Mouse (Mus musculus) mouse trophoblast stem cell (cell line): ENCODE results near the gene Cybc1.

ENCODE experiments used
- in situ Hi-C, 2 experiments: fragments of 300-500 bp; cut with MseI, MboI; formaldehyde crosslinking; loops; 2 replicates in 1 of 2; 3 replicates in 1 of 2; pipeline ENCODE4 v1.15.1; 2025

Gene Cybc1

DNA sequence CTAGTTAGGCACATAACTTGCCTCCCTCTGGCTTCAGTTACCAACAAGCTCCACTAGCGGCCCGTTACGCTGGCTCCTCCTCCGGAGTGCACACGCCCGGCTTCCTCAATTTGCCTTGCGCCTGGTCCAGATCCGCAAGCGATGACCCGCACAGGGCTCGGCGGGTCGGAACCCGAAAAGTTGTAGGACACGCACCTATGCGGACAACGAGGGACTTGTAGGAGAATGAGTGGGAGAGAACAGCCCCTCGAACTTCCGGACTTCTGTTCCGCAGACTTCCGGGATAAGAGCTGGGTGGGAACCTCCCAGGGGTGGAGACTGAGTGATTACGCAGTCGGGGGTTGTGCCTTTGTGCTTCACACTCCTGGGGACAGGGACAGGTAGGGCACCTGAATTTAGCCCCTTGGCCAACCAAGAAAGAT is at the start of gene Cybc1:
Gene Cybc1 (minus strand): TSS at position 305 of the 422 bp plus-strand sequence.
- in situ Hi-C loops, result no loop called here

DNA sequence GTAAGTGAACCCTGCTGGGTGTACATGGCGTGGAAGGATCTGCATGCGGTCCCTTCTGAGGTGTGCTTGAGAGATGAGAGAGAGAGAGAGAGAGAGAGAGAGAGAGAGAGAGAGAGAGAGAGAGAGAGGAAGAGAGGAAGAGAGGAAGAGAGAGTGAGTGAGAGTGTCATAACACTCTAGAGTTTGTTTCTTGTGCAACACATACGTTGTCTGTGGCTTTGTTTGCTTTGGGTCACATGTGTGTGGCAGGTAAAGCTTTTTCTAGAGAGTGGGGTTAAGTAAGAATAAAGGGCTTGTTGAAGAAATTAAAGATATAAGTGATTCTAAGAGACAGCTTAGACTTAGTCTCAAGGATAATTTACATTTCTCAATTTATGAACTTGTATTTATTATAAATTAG is 48.9 kb upstream of the Cybc1 start:
- in situ Hi-C loops, result no loop called here

DNA sequence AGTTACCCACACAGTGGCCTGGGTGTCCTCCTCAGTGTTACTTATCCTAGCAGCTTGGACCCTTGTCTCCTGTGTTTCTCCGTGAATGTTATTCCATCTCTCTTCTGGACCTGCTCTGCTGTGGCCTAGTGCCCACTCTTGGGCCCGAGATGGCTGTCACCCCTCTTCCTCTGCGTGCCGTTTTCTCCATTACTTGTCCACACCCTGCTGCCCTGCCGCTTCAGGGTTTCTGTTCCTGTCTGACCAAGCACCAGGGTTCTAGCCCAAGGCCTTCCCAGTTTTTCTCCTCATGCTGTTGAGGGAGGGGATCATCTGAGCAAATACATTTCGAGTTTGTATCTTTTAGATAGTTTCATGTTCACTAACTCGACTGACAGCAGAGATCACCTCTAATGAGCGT is 48.4 kb upstream of the Cybc1 start:
- in situ Hi-C loops, result no loop called here

DNA sequence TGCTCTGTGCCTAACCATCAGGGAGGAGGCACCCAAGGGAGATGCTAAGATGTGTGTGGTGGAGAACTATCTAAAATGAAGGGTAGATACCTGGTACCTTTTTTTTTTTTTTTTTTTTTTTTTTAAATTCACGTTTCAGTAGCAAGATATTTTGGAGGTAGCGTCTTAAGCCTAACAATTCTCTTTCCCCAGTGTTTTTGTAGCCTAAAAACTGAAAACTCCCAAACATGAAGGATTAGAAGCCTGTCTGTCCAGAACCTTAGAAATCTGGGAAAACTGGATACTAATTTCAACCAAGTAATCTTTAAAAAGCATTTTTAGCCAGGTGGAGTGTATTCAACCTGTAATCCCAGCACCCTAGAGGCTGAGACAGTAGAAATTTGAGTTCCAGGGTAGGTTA is 32.0 kb upstream of the Cybc1 start:
- in situ Hi-C loops, result no loop called here

DNA sequence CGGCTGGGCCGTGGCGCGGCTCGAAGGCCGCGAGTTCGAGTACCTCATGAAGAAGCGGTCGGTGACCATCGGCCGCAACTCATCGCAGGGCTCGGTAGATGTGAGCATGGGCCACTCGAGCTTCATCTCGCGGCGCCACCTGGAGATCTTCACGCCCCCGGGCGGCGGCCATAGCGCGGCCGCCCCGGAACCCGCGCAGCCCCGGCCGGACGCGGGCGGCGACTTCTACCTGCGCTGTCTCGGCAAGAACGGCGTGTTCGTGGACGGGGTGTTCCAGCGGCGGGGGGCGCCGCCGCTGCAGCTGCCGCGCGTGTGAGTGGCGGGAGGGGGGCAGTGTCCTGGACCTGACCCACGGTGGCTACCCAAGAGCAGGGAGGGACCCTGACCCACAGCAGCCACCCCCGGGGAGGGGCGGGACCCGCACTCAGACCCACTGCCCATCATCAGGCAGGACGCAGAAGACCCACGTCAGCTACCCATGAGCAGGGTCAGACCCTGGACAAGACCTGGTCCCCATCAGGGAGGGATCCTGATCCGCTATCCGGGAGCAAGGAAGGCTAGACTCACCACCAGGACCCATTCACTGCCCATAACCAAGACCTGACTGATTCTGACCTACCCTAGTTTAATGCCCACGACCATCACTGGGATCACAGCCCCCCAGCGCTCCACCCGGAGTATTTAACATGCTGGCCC is 31.2 kb upstream of the Cybc1 start:
- in situ Hi-C loops, result no loop called here

DNA sequence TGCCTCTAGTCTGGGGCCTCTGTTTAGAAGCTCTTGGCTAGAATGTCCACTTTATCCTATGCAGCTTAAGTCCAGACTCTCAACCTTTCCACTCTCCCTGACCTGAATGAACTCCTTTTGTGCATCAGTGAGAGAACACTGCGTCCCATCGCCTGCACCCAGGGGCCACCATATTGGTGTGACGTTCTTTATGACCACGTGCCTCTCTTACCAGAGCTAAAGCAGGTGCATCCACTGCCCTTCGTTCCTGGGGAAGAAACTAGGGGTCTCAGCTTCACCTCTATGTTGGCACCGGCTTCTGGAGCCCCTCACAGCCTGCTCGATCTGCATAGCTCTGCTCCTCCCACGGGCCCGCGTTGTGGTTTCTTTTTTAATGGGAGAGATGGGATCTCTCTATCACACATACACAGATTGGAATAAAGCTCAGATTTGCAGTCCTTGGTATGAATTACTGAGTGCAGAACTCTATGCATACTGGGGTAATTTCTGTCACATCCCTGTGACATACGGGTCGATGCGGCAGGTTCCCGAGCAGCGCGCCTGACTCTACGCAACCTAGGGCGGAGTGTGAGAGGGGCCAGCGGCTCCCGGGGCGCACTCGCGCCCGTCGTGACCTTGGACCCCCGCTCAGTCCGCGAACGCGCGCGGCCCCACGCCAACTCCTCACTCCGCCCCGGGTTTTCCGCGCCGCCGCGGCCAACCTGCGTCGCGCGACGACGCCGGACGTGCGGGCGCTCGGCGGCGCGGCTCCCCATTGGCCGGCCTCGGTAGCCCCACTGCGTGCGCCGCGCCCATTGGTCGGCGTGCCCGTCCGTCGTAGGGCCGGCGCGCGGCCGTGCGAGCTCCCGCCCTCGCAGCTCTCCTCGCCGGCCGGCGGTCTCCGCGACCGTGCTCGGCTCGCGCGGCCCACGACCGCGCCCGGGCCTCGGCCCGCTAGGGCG is 30.3 kb upstream of the Cybc1 start, which contains the start of gene Foxk2:
Gene Foxk2 (plus strand): TSS at position 831 of the 941 bp plus-strand sequence.
- in situ Hi-C loops, result no loop called here

GRCm38 (mm10) chr11:121250196-121250595 is 21.1 kb upstream of the Cybc1 start:
- in situ Hi-C loops, result no loop called here

DNA sequence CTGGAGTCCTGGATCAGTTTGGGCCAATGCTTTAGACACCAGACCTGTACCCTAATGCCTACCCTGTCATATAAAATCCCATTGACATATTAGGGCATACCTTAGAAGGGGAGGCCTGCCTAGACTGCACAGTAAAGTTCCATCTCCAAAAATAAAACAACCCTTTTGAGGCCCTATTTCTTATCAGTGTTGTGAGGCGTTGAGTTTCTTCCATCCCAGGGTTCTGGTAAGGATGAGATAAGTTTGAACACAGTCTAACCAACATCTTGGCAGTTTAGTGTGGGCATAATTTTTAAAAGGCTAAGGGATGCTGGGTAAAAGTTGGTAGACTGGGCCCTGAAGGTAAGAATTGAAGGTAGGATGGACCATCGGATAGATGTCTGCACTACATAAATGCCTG is 10.5 kb upstream of the Cybc1 start:
- in situ Hi-C loops, result no loop called here

GRCm38 (mm10) chr11:121237345-121238128 is 8.4 kb upstream of the Cybc1 start:
- in situ Hi-C loops, result no loop called here

DNA sequence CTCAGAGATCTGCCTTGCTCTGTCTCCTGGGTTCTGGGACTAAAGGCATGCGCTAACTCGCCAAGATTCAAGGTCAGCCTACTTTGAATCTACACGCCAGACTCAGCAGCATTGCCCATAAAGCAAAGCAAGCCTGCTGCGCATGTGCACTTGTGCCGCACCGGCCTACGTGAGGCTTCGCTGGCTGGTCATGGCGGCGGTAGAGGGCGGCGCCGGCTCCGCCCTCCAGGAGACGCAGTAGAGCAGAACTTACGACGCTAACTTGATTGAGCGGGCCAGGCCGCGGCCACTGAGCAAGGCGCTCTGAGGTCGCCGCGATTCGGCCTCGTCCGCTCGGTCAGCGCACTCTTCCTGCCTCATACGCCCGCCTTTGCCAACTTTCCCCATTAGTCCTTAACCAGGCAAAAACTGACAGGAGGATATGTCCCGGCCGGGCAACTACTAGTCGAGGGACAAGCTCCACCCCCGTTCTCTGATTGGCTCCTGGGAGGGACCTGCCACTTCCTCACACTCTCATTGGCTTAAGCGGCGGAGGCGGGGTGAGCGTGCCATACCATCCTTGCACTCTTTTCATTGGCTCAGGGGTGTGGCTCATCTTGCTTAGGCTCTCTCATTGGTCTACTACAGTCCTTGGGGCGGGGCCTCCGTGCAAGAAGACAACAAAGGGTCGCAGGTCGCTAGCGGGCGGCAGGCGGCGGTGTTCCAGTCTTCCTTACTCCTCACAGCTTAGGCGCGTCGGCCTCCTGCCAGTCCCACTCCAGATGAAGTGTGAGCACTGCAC is 7.6 kb upstream of the Cybc1 start, which contains the start of gene Narf:
Gene Narf (plus strand): TSS at position 690 of the 781 bp plus-strand sequence.
- in situ Hi-C loops, result no loop called here

- in situ Hi-C loops, result no loop called here
Observed at GRCm38 (mm10) chr11:121235475-121236238, 6.5 kb upstream of the Cybc1 start.

GRCm38 (mm10) chr11:121232706-121233105 is 3.6 kb upstream of the Cybc1 start:
- in situ Hi-C loops, result no loop called here

DNA sequence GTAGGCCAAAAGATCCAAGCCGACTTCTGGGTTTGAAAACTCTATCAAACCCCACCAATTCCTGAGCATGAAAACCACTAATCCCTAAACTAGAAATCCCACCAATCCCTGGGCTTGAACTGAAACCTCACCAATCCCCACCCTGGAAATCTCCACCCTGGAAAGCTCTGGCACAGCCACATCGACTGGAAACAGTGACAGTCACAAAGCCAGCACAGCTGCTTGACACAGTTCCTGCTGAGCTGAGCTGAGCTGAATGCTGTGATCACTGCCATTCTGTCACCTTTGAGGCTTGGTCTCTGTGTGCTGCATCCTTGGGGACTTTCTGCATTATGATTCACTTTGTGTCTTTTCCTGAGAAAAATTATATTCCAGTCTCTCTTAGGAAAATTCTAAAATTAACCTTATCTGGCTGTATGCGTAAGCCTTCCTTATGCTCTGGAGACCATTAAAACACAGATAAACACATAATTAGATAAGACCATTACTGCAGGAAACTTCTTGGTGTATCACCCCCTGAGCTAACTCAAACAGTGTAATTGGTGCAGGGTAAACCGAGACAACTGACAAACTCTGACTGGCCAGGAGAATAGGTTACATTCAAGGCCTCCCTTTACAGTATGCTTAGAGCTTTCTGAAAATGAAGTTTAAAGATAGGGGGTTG is 2.6 kb upstream of the Cybc1 start:
- in situ Hi-C loops, result no loop called here

DNA sequence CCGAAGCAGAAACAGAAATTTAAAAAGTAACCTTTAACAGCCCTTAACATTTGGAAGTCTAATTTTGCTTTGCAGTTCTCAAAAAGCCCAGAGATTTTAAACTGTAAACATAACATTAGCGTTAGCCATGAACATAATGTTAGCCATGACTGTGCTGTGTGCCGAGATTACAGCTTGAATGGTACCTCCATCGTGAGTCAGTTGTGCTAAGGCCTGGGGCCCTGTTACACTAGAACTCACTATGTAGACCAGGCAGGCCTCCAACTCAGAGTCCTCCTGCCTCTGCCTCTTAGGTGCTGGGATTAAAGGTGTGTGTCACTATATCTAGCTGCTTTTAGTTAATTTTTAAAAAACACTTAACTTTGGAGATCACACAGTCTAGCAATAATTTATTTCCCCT is 2.1 kb upstream of the Cybc1 start:
- in situ Hi-C loops, result no loop called here

GRCm38 (mm10) chr11:121228129-121229017 is 749 bp downstream of the Cybc1 start:
- in situ Hi-C loops, result no loop called here

DNA sequence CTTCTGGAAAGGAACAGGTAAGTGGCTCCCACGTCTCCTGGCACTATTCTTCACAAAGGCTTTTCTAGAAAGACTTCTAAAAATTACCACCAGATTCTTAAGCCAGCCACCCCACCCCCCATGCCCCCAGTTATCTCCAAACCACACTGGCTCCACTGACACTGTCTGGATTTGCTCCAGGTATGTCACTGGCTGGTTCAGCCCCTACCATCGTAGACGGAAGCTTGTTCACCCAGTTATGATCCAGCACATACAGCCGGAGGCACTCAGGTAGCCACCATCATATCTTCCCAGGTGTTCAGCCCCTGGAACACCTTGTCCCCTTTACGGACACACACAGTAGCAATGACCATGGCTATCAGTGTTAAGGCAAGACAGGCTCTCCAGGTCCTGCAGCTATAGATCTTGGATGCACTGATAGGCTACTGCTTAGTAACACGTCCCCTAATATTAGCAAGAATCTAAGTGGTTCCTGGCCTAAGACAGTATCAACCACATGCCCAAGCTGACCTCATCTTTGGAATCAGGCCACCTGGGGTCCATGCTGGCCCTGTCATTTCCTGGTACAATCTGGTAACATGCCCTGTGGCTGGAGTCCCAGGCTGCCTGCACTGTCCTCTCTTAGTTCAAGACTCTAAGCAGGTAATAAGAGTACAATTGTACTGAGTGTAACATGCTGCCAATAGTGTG is 7.7 kb downstream of the Cybc1 start:
- in situ Hi-C loops, result no loop called here

DNA sequence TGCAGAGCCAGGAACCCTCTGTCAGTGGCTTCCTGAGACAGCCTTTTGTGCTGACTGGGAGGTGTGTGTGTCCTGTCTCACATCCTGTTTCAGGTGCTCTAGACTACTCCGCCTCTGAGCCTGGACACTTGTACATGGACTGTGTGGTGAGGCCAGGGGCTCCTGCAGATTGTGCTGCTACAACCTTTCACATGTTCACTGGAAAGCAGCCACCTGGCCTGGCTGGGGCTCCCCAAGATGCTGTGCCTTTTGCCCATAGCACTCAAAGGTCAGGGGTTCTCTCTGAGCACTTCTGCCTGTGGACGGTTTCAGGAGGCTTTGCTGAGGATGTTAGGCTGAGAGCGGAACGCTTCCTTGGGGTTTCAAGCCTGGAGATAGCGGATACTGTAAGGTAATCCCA is 8.4 kb downstream of the Cybc1 start:
- in situ Hi-C loops, result no loop called here

GRCm38 (mm10) chr11:121219776-121220175 is 9.3 kb downstream of the Cybc1 start:
- in situ Hi-C loops, result no loop called here
